Mouse (Mus musculus) Patski (cell line): ENCODE measurements around the gene Farp1. TPM values are rescaled to one million over a fixed set of nuclear protein-coding genes. Genes with fewer than 3 reads are reported as not detected.

Source experiments
- ATAC-seq: fragments of 100-300 bp; one replicate; pipeline ENCODE4 v1.8.0; 2021
- CTCF ChIA-PET: fragments of 350-600 bp; sonication (Branson Sonifier 250); formaldehyde crosslinking; loops from one replicate; lab custom pipeline; 2022; ENCODE audit warnings: inconsistent platforms; lab: Charles Lee
- POLR2A ChIA-PET: fragments of 350-600 bp; sonication (Branson Sonifier 250); formaldehyde crosslinking; loops from one replicate; lab custom pipeline; 2022; ENCODE audit warnings: antibody characterized with exemption, inconsistent platforms; lab: Charles Lee
- DNase-seq: peaks from one replicate; pipeline ENCODE4 v3.0.0-alpha.2; 2011; ENCODE audit warnings: low read depth, low spot score
- H3K27me3 ChIP-seq: fragments of 371-371 bp; one replicate; pipeline ENCODE4 v1.5.1; 2021
- CTCF ChIP-seq: fragments of 100-300 bp; IDR thresholded peaks from one replicate; pipeline ENCODE4 v1.5.1; 2021
- in situ Hi-C: fragments of 300-500 bp; cut with MboI; formaldehyde crosslinking; loops from 3 replicates; pipeline ENCODE4 v1.11.1; 2018; ENCODE audit warnings: low pct_unique_long_range_greater_than_20kb, mixed read lengths
- polyA plus RNA-seq: library from polyadenylated mRNA; unstranded; gene quantifications from one replicate; pipeline ENCODE4 v1.2.3, GENCODE M21; 2021

Gene Farp1
- polyA plus RNA-seq, 1 experiment from 2014 or later: 96.8 TPM

GRCm38 (mm10) chr14:121143831-121144455 is 108.9 kb downstream of the Farp1 start:
- ChIA-PET CTCF (no interaction called here), POLR2A (interaction anchor here (0.5 kb wide), 1 partner anchor 17 kb away, joined by 3 read pairs; no protein-coding TSS in a partner anchor)
- ATAC-seq (no peak), DNase-seq (no peak)
- H3K27me3 ChIP-seq: no peaks in the 10 kb centered on the region
- TF ChIP-seq CTCF: no peak
- in situ Hi-C loops: no loop called here

GRCm38 (mm10) chr14:121144496-121144895 is 109.5 kb downstream of the Farp1 start:
- ChIA-PET CTCF (no interaction called here), POLR2A (no interaction called here)
- no peak for TF ChIP-seq CTCF
- no peak for ATAC-seq
- no peak for DNase-seq
- in situ Hi-C loops: no loop called here
- no peaks in the 10 kb centered on the region for H3K27me3 ChIP-seq

- no peak for DNase-seq
- no peaks in the 10 kb centered on the region for H3K27me3 ChIP-seq
- peak; percentile 28 for ATAC-seq
- no peak for TF ChIP-seq CTCF
- ChIA-PET CTCF (no interaction called here), POLR2A (interaction anchor here (0.7 kb wide), 1 partner anchor 39 kb away, joined by 3 read pairs; no protein-coding TSS in a partner anchor)
- in situ Hi-C loops: no loop called here
These were observed 110.3 kb downstream of the Farp1 start for GRCm38 (mm10) chr14:121145291-121145690.

GRCm38 (mm10) chr14:121145698-121146097 is 110.7 kb downstream of the Farp1 start:
- DNase-seq: no peak
- no peak for TF ChIP-seq CTCF
- ATAC-seq: peak; percentile 69
- in situ Hi-C loops: no loop called here
- POLR2A ChIA-PET: no interaction called here
- H3K27me3 ChIP-seq: no peaks in the 10 kb centered on the region
- CTCF ChIA-PET: no interaction called here

- no peak for TF ChIP-seq CTCF
- no peaks in the 10 kb centered on the region for H3K27me3 ChIP-seq
- DNase-seq (no peak), ATAC-seq (no peak)
- in situ Hi-C loops: no loop called here
- ChIA-PET POLR2A (no interaction called here), CTCF (no interaction called here)
These were observed 111.2 kb downstream of the Farp1 start for GRCm38 (mm10) chr14:121146213-121146612.

- ChIA-PET POLR2A (no interaction called here), CTCF (interaction anchor here (0.9 kb wide), 1 partner anchor 9 kb away, joined by 3 read pairs; no protein-coding TSS in a partner anchor)
- ATAC-seq (no peak), DNase-seq (no peak)
- TF ChIP-seq CTCF: no peak
- in situ Hi-C loops: no loop called here
- H3K27me3 ChIP-seq: no peaks in the 10 kb centered on the region
These were observed 112.0 kb downstream of the Farp1 start for GRCm38 (mm10) chr14:121147026-121147425.

- no peak for TF ChIP-seq CTCF
- ChIA-PET POLR2A (interaction anchor here (0.8 to 1.0 kb wide), 2 partner anchors 10 to 18 kb away, joined by 3 read pairs; no protein-coding TSS in a partner anchor), CTCF (no interaction called here)
- no peaks in the 10 kb centered on the region for H3K27me3 ChIP-seq
- in situ Hi-C loops: no loop called here
- DNase-seq (no peak), ATAC-seq (no peak)
These were observed 113.2 kb downstream of the Farp1 start for GRCm38 (mm10) chr14:121148088-121148785.

- H3K27me3 ChIP-seq: no peaks in the 10 kb centered on the region
- POLR2A ChIA-PET: no interaction called here
- DNase-seq (no peak), ATAC-seq (no peak)
- in situ Hi-C loops: no loop called here
- CTCF ChIA-PET: no interaction called here
- no peak for TF ChIP-seq CTCF
These were observed 115.0 kb downstream of the Farp1 start for GRCm38 (mm10) chr14:121149984-121150383.

GRCm38 (mm10) chr14:121151837-121152236 is 116.8 kb downstream of the Farp1 start:
- POLR2A ChIA-PET: no interaction called here
- in situ Hi-C loops: no loop called here

GRCm38 (mm10) chr14:121152771-121153170 is 117.8 kb downstream of the Farp1 start:
- no peaks in the 10 kb centered on the region for H3K27me3 ChIP-seq
- no peak for TF ChIP-seq CTCF
- DNase-seq (no peak), ATAC-seq (no peak)
- in situ Hi-C loops: no loop called here
- POLR2A ChIA-PET: interaction anchor here (1.0 kb wide), 1 partner anchor 9 kb away, joined by 3 read pairs; no protein-coding TSS in a partner anchor
- CTCF ChIA-PET: interaction anchor here (0.9 kb wide), 1 partner anchor 8 kb away, joined by 9 read pairs; no protein-coding TSS in a partner anchor

More at GRCm38 (mm10) chr14:121151837-121152236, 116.8 kb downstream of the Farp1 start:
- ATAC-seq (no peak), DNase-seq (no peak)
- H3K27me3 ChIP-seq: no peaks in the 10 kb centered on the region
- CTCF ChIA-PET: interaction anchor here (0.9 kb wide), 1 partner anchor 9 kb away, joined by 9 read pairs; no protein-coding TSS in a partner anchor
- TF ChIP-seq CTCF: no peak

- TF ChIP-seq CTCF: no peak
- no peak for ATAC-seq
- H3K27me3 ChIP-seq: no peaks in the 10 kb centered on the region
- POLR2A ChIA-PET: interaction anchor here (1.0 kb wide), 1 partner anchor 8 kb away, joined by 3 read pairs; no protein-coding TSS in a partner anchor
- DNase-seq: no peak
- in situ Hi-C loops: no loop called here
- CTCF ChIA-PET: no interaction called here
These were observed 118.3 kb downstream of the Farp1 start for GRCm38 (mm10) chr14:121153260-121153659.
